Mouse (Mus musculus) myocyte (in vitro differentiated cells): ENCODE data around the gene Meaf6.

Source experiments
- CEBPB ChIP-seq: IDR thresholded peaks from 2 replicates; pipeline ENCODE4 v1.6.1; 2011; ENCODE audit warnings: mild to moderate bottlenecking, moderate library complexity; ENCODE audit not compliant: poor library complexity, insufficient read depth, severe bottlenecking
- E2F4 ChIP-seq: IDR thresholded peaks from one replicate; pipeline ENCODE4 v1.6.1; 2011; ENCODE audit warnings: mild to moderate bottlenecking, control low read depth, moderate library complexity; ENCODE audit not compliant: insufficient read depth
- MAX ChIP-seq: IDR thresholded peaks from one replicate; pipeline ENCODE4 v1.6.1; 2011; ENCODE audit warnings: low read depth, mild to moderate bottlenecking, control low read depth
- MYOD1 ChIP-seq, 3 experiments: IDR thresholded peaks; one replicate each; pipeline ENCODE4 v1.6.1; 2011; ENCODE audit warnings: control low read depth in 2 of 3, low read depth in 2 of 3, mild to moderate bottlenecking in 2 of 3, moderate library complexity in 1 of 3; ENCODE audit not compliant: insufficient read length in 2 of 3, control insufficient read depth in 1 of 3
- MYOG ChIP-seq, 3 experiments: IDR thresholded peaks; one replicate each; pipeline ENCODE4 v1.6.1; 2011; ENCODE audit warnings: control low read depth in 2 of 3, low read depth in 2 of 3, mild to moderate bottlenecking in 2 of 3; ENCODE audit not compliant: insufficient read length in 2 of 3, control insufficient read depth in 1 of 3, insufficient read depth in 1 of 3
- POLR2A ChIP-seq: IDR thresholded peaks from one replicate; pipeline ENCODE4 v1.6.1; 2011; ENCODE audit warnings: low read depth, mild to moderate bottlenecking, control low read depth, moderate library complexity; ENCODE audit not compliant: insufficient read length
- POLR2AphosphoS2 ChIP-seq: IDR thresholded peaks from one replicate; pipeline ENCODE4 v1.6.1; 2011; ENCODE audit warnings: low read depth, control low read depth; ENCODE audit not compliant: insufficient read length
- TCF3 ChIP-seq: IDR thresholded peaks from one replicate; pipeline ENCODE4 v1.6.1; 2011; ENCODE audit warnings: low read depth, control low read depth; ENCODE audit not compliant: insufficient read length
- USF1 ChIP-seq: IDR thresholded peaks from one replicate; pipeline ENCODE4 v1.6.1; 2011; ENCODE audit warnings: low read depth, mild to moderate bottlenecking, control low read depth, moderate library complexity

DNA sequence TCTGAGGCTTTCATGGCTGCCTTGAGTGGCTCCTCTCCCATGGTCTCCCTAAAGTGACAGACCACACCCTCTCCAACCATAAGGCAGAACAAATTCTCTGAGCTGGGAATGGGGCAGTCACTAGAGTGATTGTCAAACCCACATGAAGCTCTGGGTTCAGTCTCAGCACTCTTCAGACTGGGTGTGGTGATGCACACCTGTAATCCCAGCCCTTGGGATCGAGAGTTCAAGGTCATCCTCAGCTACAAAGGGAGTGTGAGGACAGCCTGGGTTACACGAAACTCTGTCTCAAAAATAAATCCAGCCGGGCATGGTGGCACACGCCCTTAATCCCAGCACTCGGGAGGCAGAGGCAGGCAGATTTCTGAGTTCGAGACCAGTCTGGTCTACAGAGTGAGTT lies 67.5 kb downstream of the Meaf6 start:
- TF ChIP-seq POLR2A (no peak), USF1 (no peak), CEBPB (no peak), MYOG (IDR thresholded peaks at IDR 0.05; ENCODE audit: control insufficient read depth in 1 of 3, insufficient read depth in 1 of 3, insufficient read length in 2 of 3, low read depth in 2 of 3) (no peak), MAX (no peak), E2F4 (no peak), MYOD1 (IDR thresholded peaks at IDR 0.05; ENCODE audit: control insufficient read depth in 1 of 3, insufficient read length in 2 of 3, low read depth in 2 of 3) (no peak), TCF3 (no peak), POLR2AphosphoS2 (no peak)
